Mouse (Mus musculus) right cerebral cortex, adult 18-20 months (tissue): ENCODE data around the gene Jam2.

Experiments used
- DNase-seq: peaks from one replicate; pipeline ENCODE4 v3.0.0; 2022; ENCODE audit warnings: mixed read lengths

The Jam2 gene

GRCm38 (mm10) chr16:84783279-84783678 lies 9.4 kb downstream of the Jam2 start:
- no peak for DNase-seq

GRCm38 (mm10) chr16:84784966-84785365 lies 11.0 kb downstream of the Jam2 start:
- no peak for DNase-seq

GRCm38 (mm10) chr16:84790595-84791165 lies 16.8 kb downstream of the Jam2 start:
- DNase-seq = no peak

GRCm38 (mm10) chr16:84793401-84793800 lies 19.5 kb downstream of the Jam2 start:
- no peak for DNase-seq

- DNase-seq = no peak
Measured at GRCm38 (mm10) chr16:84795337-84795736, 21.4 kb downstream of the Jam2 start.

GRCm38 (mm10) chr16:84796678-84797077 lies 22.8 kb downstream of the Jam2 start:
- DNase-seq = no peak

- DNase-seq = no peak
Measured at GRCm38 (mm10) chr16:84800038-84800437, 26.1 kb downstream of the Jam2 start.

- DNase-seq = no peak
Measured at GRCm38 (mm10) chr16:84802217-84802616, 28.3 kb downstream of the Jam2 start.

- no peak for DNase-seq
Measured at GRCm38 (mm10) chr16:84804866-84805265, 30.9 kb downstream of the Jam2 start.

- no peak for DNase-seq
Measured at GRCm38 (mm10) chr16:84806175-84806574, 32.3 kb downstream of the Jam2 start.

GRCm38 (mm10) chr16:84807874-84808273 lies 34.0 kb downstream of the Jam2 start:
- DNase-seq = no peak

GRCm38 (mm10) chr16:84810254-84810653 lies 36.3 kb downstream of the Jam2 start:
- DNase-seq = no peak

GRCm38 (mm10) chr16:84813852-84814251 lies 39.9 kb downstream of the Jam2 start:
- DNase-seq = no peak

- DNase-seq = no peak
Measured at GRCm38 (mm10) chr16:84814511-84814910, 40.6 kb downstream of the Jam2 start.

GRCm38 (mm10) chr16:84817423-84817822 lies 43.5 kb downstream of the Jam2 start:
- DNase-seq = no peak

GRCm38 (mm10) chr16:84825009-84825408 lies 51.1 kb downstream of the Jam2 start:
- no peak for DNase-seq

GRCm38 (mm10) chr16:84831696-84832095 lies 57.8 kb downstream of the Jam2 start:
- no peak for DNase-seq

- no peak for DNase-seq
Measured at GRCm38 (mm10) chr16:84832736-84833135, 58.8 kb downstream of the Jam2 start.

GRCm38 (mm10) chr16:84834344-84834743 lies 60.4 kb downstream of the Jam2 start:
- no peak for DNase-seq

GRCm38 (mm10) chr16:84834745-84835440 lies 61.0 kb downstream of the Jam2 start, which contains the start of gene Gabpa:
Gene Gabpa (plus strand): TSS chr16:84834925.
- DNase-seq = peak; percentile 95

- DNase-seq = peak; percentile 90
Measured at GRCm38 (mm10) chr16:84835441-84835822, 61.5 kb downstream of the Jam2 start, which contains the start of gene Atp5j. Gene Atp5j (minus strand): TSS chr16:84835625.

GRCm38 (mm10) chr16:84835823-84836743 lies 62.2 kb downstream of the Jam2 start:
- DNase-seq = peak; percentile 20

- no peak for DNase-seq
Measured at GRCm38 (mm10) chr16:84838576-84838975, 64.7 kb downstream of the Jam2 start.
